Comparison of ENCODE assay signal across 26 mouse cellular contexts in the genomic region with DNA sequence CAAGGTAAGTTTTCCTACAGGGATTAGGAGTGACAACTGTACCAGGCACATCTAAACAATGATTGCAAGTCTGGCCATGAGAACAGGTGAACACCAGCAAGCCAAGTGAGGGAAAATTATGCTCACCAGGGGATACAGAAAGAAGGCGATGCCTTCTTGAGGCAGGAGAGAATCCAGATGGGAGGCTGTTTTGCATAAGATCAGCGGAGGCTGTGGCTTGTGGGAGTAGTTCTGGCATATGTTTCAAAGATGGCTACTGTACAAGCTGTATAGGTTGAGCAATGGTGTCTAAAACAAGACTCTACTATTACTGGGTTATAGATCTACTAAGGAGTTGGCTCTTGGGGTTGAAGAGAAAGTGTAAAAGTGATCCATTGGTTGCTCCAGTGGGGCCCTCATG. TPM values are rescaled to one million over a fixed set of nuclear protein-coding genes. Genes with fewer than 3 reads are reported as not detected.
DNase-seq lines count a peak whose midpoint lies in the region; ATAC-seq and TF ChIP-seq lines count a peak whose summit lies in the region.
"Had no signal": no experiment of that assay in that cellular context is flagged by ENCODE, and none has a peak within 500 bp of the region (broad histone marks: within the 10 kb centered on the region; RNA-seq: fewer than 3 reads in every experiment).

No protein-coding gene starts in this region.

- H3K4me3 ChIP-seq in layer of hippocampus, adult 2 months, result no peak overlapping the region
- no peak overlapping the region for H3K4me3 ChIP-seq in left cerebral cortex, adult 2 months
- H3K4me3 ChIP-seq: embryonic facial prominence, embryonic 13.5 days; embryonic facial prominence, embryonic 15.5 days; erythroblast, embryonic 14.5 days; forebrain, embryonic 10.5 days; forebrain, embryonic 12.5 days had no signal

- no peak for DNase-seq in frontal cortex, postnatal 14 days (ENCODE audit: low spot score in 2 of 2)
- peak; percentile 37 for DNase-seq in layer of hippocampus, adult 9-11 months
- no peak for DNase-seq in layer of hippocampus, adult 2 months (ENCODE audit: low spot score in 2 of 2)
- peak; percentile 17 for DNase-seq in right cerebral cortex, postnatal 25 days
- no peak for DNase-seq in right cerebral cortex, postnatal 14 days
- DNase-seq in left cerebral cortex, adult 2 months (ENCODE audit: extremely low spot score in 1 of 2, low spot score in 2 of 2), result no peak
- DNase-seq: adrenal gland, adult 8-10 months; adrenal gland, postnatal 14 days; adrenal gland, postnatal 36 days; cerebellum, adult 11 months; cerebellum, adult 18-20 months; cerebellum, adult 8-10 months; cerebellum, adult 9-11 months; cerebellum, postnatal 14 days; cerebellum, postnatal 36 days; embryo, embryonic 11 days had no signal

- no peak overlapping the region for H3K27ac ChIP-seq in layer of hippocampus, adult 2 months
- no peak overlapping the region; the same call in 1 of the 2 replicates for H3K27ac ChIP-seq in left cerebral cortex, adult 2 months
- H3K27ac ChIP-seq: embryonic facial prominence, embryonic 13.5 days; embryonic facial prominence, embryonic 15.5 days; forebrain, embryonic 10.5 days; forebrain, embryonic 12.5 days had no signal

- intact Hi-C loops in left cerebral cortex, adult 2 months (cut with DNase I), result no loop called here

- TF ChIP-seq CTCF in layer of hippocampus, adult 2 months (conservative IDR thresholded peaks at IDR 0.05), result no peak
- TF ChIP-seq CTCF in left cerebral cortex, adult 2 months (IDR thresholded peaks at IDR 0.05), result no peak

- peak; percentile 77 for ATAC-seq in frontal cortex, adult (ENCODE audit: low TSS enrichment)
- ATAC-seq: activated CD4-positive, CD25-positive, alpha-beta regulatory T cell, adult 4 months; CD4-positive, CD25-positive, alpha-beta regulatory T cell, adult 4 months; forebrain, embryonic 14.5 days; Patski had no signal

RNA-seq across cellular contexts. Expression of a gene that starts 3.5 kb away (rescaled TPM):
- 10 to 100 TPM; 51.5 to 57.1 TPM for total RNA-seq in layer of hippocampus, adult 2 months (2021)
- total RNA-seq in left cerebral cortex, adult 2 months (2021), result 10 to 100 TPM; 59.9 to 64.7 TPM

Comparison
In these comparisons a context has a peak if more than half of its experiments do, and no peak if none do; other contexts are left out.
1. DNase-seq: peak in layer of hippocampus, adult 9-11 months (single experiment) and right cerebral cortex, postnatal 25 days (single experiment); none in frontal cortex, postnatal 14 days (0 of 2), layer of hippocampus, adult 2 months (0 of 2), right cerebral cortex, postnatal 14 days (single experiment) and left cerebral cortex, adult 2 months (0 of 2).